Mouse (Mus musculus): ENCODE data around the gene Zfp52. TPM values are rescaled to one million over a fixed set of nuclear protein-coding genes. Genes with fewer than 3 reads are reported as not detected.

Gene Zfp52
- polyA plus RNA-seq, 1 experiment from 2014 or later = 4.0 TPM

GRCm38 (mm10) chr17:21567696-21568095 lies 32.4 kb downstream of the Zfp52 start:
- 37% methylated on average over 1 of the region's 1 CpGs for WGBS

GRCm38 (mm10) chr17:21579080-21579479 lies 43.7 kb downstream of the Zfp52 start:
- Histone ChIP-seq H3K4me1 (replicated peaks) (no peaks in the 10 kb centered on the region), H3K36me3 (peaks cover 29% of the 10 kb centered on the region), H3K27me3 (no peaks in the 10 kb centered on the region), H3K9me3 (replicated peaks) (no peaks in the 10 kb centered on the region), H3K4me2 (no peak overlapping the region), H3K27ac (no peak overlapping the region), H3K4me3 (no peak overlapping the region), H3K9ac (no peak overlapping the region)
- 70% methylated on average over 1 of the region's 1 CpGs for WGBS
- no peak for ATAC-seq (replicated peaks; ENCODE audit: insufficient number of reproducible peaks, insufficient read depth, low FRiP score, low read depth)

More at GRCm38 (mm10) chr17:21567696-21568095, 32.4 kb downstream of the Zfp52 start:
- H3K27me3 ChIP-seq = no peaks in the 10 kb centered on the region
- peaks cover 8% of the 10 kb centered on the region; the same call in 1 of the 2 replicates for H3K36me3 ChIP-seq
- ATAC-seq (replicated peaks; ENCODE audit: insufficient number of reproducible peaks, insufficient read depth, low FRiP score, low read depth) = no peak
- H3K4me1 ChIP-seq (replicated peaks) = peaks cover 7% of the 10 kb centered on the region
- H3K27ac ChIP-seq = peak overlapping the region; percentile 28; the same call in 1 of the 2 replicates
- H3K4me3 ChIP-seq = peak overlapping the region; percentile 36
- H3K9me3 ChIP-seq (replicated peaks) = no peaks in the 10 kb centered on the region
- H3K4me2 ChIP-seq = peak overlapping the region; percentile 83
- no peak overlapping the region for H3K9ac ChIP-seq

- 20% methylated on average over 5 of the region's 5 CpGs for WGBS
Measured at GRCm38 (mm10) chr17:21579493-21580175, 44.3 kb downstream of the Zfp52 start.

GRCm38 (mm10) chr17:21585521-21585920 lies 50.2 kb downstream of the Zfp52 start:
- H3K4me3 ChIP-seq = no peak overlapping the region
- H3K36me3 ChIP-seq = peaks cover 63% of the 10 kb centered on the region
- H3K27ac ChIP-seq = no peak overlapping the region
- no peaks in the 10 kb centered on the region for H3K4me1 ChIP-seq (replicated peaks)
- no peaks in the 10 kb centered on the region; the same call in 1 of the 2 replicates for H3K9me3 ChIP-seq (replicated peaks)
- H3K4me2 ChIP-seq = no peak overlapping the region
- H3K9ac ChIP-seq = no peak overlapping the region
- WGBS = 94% methylated on average over 2 of the region's 2 CpGs
- H3K27me3 ChIP-seq = no peaks in the 10 kb centered on the region
- ATAC-seq (replicated peaks; ENCODE audit: insufficient number of reproducible peaks, insufficient read depth, low FRiP score, low read depth) = no peak

More at GRCm38 (mm10) chr17:21579493-21580175, 44.3 kb downstream of the Zfp52 start:
- no peaks in the 10 kb centered on the region for H3K4me1 ChIP-seq (replicated peaks)
- no peaks in the 10 kb centered on the region for H3K27me3 ChIP-seq
- H3K27ac ChIP-seq = no peak overlapping the region
- H3K4me2 ChIP-seq = no peak overlapping the region
- H3K4me3 ChIP-seq = no peak overlapping the region
- no peak overlapping the region for H3K9ac ChIP-seq
- ATAC-seq (replicated peaks; ENCODE audit: insufficient number of reproducible peaks, insufficient read depth, low FRiP score, low read depth) = no peak; the same call in 1 of the 2 replicates
- no peaks in the 10 kb centered on the region for H3K9me3 ChIP-seq (replicated peaks)
- H3K36me3 ChIP-seq = peaks cover 33% of the 10 kb centered on the region

Other genes starting within 250 kb of the Zfp52 start
- not detected in 2 replicates for gene Vmn1r237, start 223.7 kb upstream of the Zfp52 start, polyA plus RNA-seq (2015; fragmentation: Nextera tagmentation; extraction: Ambion mirVana)
- 1.9 and 2.0 TPM in 2 replicates for gene Zfp677, start 151.8 kb upstream of the Zfp52 start, polyA plus RNA-seq (2015; fragmentation: Nextera tagmentation; extraction: Ambion mirVana)
- gene Zfp54, start 112.3 kb upstream of the Zfp52 start, polyA plus RNA-seq (2015; fragmentation: Nextera tagmentation; extraction: Ambion mirVana) = 2.8 and 4.9 TPM in 2 replicates
- 9.3 and 11.0 TPM in 2 replicates for gene Zfp51, start 85.2 kb upstream of the Zfp52 start, polyA plus RNA-seq (2015; fragmentation: Nextera tagmentation; extraction: Ambion mirVana)
- 4.9 and 6.9 TPM in 2 replicates for gene Zfp53, start 46.5 kb upstream of the Zfp52 start, polyA plus RNA-seq (2015; fragmentation: Nextera tagmentation; extraction: Ambion mirVana)
- 9.7 and 11.4 TPM in 2 replicates for gene Zfp948, start 31.5 kb downstream of the Zfp52 start, polyA plus RNA-seq (2015; fragmentation: Nextera tagmentation; extraction: Ambion mirVana)
- 2.6 and 2.7 TPM in 2 replicates for gene Zfp983, start 115.1 kb downstream of the Zfp52 start, polyA plus RNA-seq (2015; fragmentation: Nextera tagmentation; extraction: Ambion mirVana)
- gene Gm10226, start 156.3 kb downstream of the Zfp52 start, polyA plus RNA-seq (2015; fragmentation: Nextera tagmentation; extraction: Ambion mirVana) = 2.6 and 3.9 TPM in 2 replicates
- gene Zfp760, start 172.2 kb downstream of the Zfp52 start, polyA plus RNA-seq (2015; fragmentation: Nextera tagmentation; extraction: Ambion mirVana) = 5.3 and 6.0 TPM in 2 replicates
- gene Zfp229, start 195.3 kb downstream of the Zfp52 start, polyA plus RNA-seq (2015; fragmentation: Nextera tagmentation; extraction: Ambion mirVana) = 4.2 and 6.7 TPM in 2 replicates

All from heart, embryonic 15.5 days (tissue).